Mouse (Mus musculus) lung, postnatal 0 days (tissue): ENCODE measurements at regions not wholly inside any gene's neighbourhood (a gene's known extent, or its start where the extent isn't known, plus 50 kb on each side); places are given as distances from the start of the nearest gene placed in this dataset.

ENCODE experiments used
- ATAC-seq: fragments of 200-750 bp; cut with Nextera tagmentation; 2 replicates; pipeline ENCODE4 v1.8.0; 2017; ENCODE audit warnings: moderate library complexity
- DNase-seq: peaks from one replicate; pipeline ENCODE4 v3.0.0-alpha.2; 2016; ENCODE audit warnings: low spot score
- H3K27ac ChIP-seq: fragments of 300-500 bp; sonication (generic); 2 replicates; pipeline ENCODE4 v1.5.1; 2014; ENCODE audit warnings: antibody characterized with exemption, mild to moderate bottlenecking, low read length, mixed read lengths
- H3K27me3 ChIP-seq: fragments of 300-500 bp; sonication (generic); replicated peaks from 2 replicates; pipeline ENCODE4 v1.6.1; 2014; ENCODE audit warnings: low read length, mixed read lengths; ENCODE audit not compliant: insufficient read depth
- H3K36me3 ChIP-seq: fragments of 300-500 bp; sonication (generic); 2 replicates; pipeline ENCODE4 v1.6.1; 2014; ENCODE audit warnings: low read length, mixed read lengths; ENCODE audit not compliant: insufficient read depth
- H3K4me1 ChIP-seq: fragments of 300-500 bp; sonication (generic); 2 replicates; pipeline ENCODE4 v1.6.1; 2014; ENCODE audit warnings: antibody characterized with exemption, low read depth, low read length, mixed read lengths; ENCODE audit not compliant: insufficient read depth
- H3K4me2 ChIP-seq: fragments of 300-500 bp; sonication (generic); replicated peaks from 2 replicates; pipeline ENCODE4 v1.6.1; 2014; ENCODE audit warnings: low read depth, mild to moderate bottlenecking, low read length, moderate library complexity, mixed read lengths
- H3K4me3 ChIP-seq: fragments of 300-500 bp; sonication (generic); 2 replicates; pipeline ENCODE4 v1.5.1; 2014; ENCODE audit warnings: low read depth, low read length
- H3K9ac ChIP-seq: fragments of 300-500 bp; sonication (generic); replicated peaks from 2 replicates; pipeline ENCODE4 v1.6.1; 2014; ENCODE audit warnings: low read depth, mild to moderate bottlenecking
- H3K9me3 ChIP-seq: fragments of 300-500 bp; sonication (generic); 2 replicates; pipeline ENCODE4 v1.6.1; 2016; ENCODE audit warnings: low read length, mixed read lengths
- CTCF ChIP-seq: IDR thresholded peaks from 2 replicates; pipeline ENCODE4 v1.5.1; 2016; ENCODE audit warnings: antibody characterized with exemption, mild to moderate bottlenecking
- EP300 ChIP-seq: IDR thresholded peaks from 2 replicates; pipeline ENCODE4 v1.6.1; 2016; ENCODE audit warnings: antibody characterized with exemption, mild to moderate bottlenecking, control low read depth
- WGBS: fragments of 180-500 bp; shearing (Covaris S2); extraction: QIAGEN DNeasy Blood & Tissue Kit; methylation state at CpG from one replicate; pipeline ENCODE4 v1.1.7; 2014; 5-methylcytosine and 5-hydroxymethylcytosine counted together

DNA sequence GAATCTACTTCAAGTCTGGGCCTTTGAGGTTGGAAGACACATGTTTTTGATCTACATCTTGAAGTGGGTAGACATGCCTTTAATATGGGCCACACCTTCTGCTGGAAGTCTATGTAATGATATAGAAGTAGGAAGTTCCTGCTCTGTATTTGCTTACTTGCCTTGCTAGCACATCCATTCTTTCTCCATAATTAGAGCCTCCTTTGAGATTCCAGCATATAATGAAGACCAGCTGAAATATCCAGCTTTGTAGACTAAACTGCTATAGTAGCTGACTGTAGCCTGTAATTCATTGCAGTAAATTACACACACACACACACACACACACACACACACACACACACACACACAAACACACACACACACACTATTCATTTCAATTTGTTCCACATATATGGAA lies 293.3 kb upstream of the Dpp10 start:
- H3K4me3 ChIP-seq = no peak overlapping the region
- DNase-seq (no peak), ATAC-seq (no peak)
- no peaks in the 10 kb centered on the region for H3K9me3 ChIP-seq
- H3K27me3 ChIP-seq = no peaks in the 10 kb centered on the region
- no peak overlapping the region for H3K4me2 ChIP-seq
- TF ChIP-seq EP300 (no peak), CTCF (no peak)
- no peaks in the 10 kb centered on the region for H3K4me1 ChIP-seq
- no peak overlapping the region for H3K27ac ChIP-seq
- H3K36me3 ChIP-seq = no peaks in the 10 kb centered on the region
- no peak overlapping the region for H3K9ac ChIP-seq

DNA sequence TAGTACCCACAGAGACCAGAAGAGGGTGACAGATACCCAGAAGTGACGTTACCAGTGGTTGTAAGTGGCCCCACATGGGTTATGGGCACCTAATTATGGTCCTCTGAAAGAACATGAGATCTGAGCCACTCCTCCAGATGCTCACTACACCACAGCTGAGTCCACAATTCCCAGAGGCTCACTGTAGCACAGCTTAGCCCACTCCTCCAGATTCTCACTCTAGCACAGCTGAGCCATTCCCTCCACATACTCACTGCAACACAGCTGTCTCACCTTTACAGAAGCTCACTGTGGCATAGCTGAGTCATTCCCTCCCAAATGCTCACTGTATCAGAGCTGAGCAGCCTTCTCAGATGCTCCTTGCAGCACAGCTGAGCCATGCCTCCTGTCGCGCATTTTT lies 286.9 kb upstream of the Dpp10 start:
- DNase-seq (no peak), ATAC-seq (no peak)
- Histone ChIP-seq H3K9me3 (no peaks in the 10 kb centered on the region), H3K4me2 (no peak overlapping the region), H3K27ac (no peak overlapping the region), H3K27me3 (no peaks in the 10 kb centered on the region), H3K4me3 (no peak overlapping the region), H3K36me3 (no peaks in the 10 kb centered on the region), H3K4me1 (no peaks in the 10 kb centered on the region), H3K9ac (no peak overlapping the region)
- WGBS = 73% methylated on average over 3 of the region's 3 CpGs
- TF ChIP-seq EP300 (no peak), CTCF (no peak)
